Mouse (Mus musculus) embryonic stem cell, embryonic (primary cell): ENCODE results near the gene Map7.

Experiments used
- CTCF ChIA-PET, 4 experiments: fragments of 300-600 bp in 2 of 4; fragments of 350-600 bp in 2 of 4; sonication (Branson Sonifier 250); formaldehyde crosslinking; loops; one replicate each; lab custom pipeline; 2022; ENCODE audit warnings: inconsistent platforms in 2 of 4; lab: Charles Lee
- POLR2A ChIA-PET, 4 experiments: fragments of 300-600 bp in 2 of 4; fragments of 350-600 bp in 2 of 4; sonication (Branson Sonifier 250); formaldehyde crosslinking; loops; one replicate each; lab custom pipeline; 2022; ENCODE audit warnings: antibody characterized with exemption in 4 of 4, inconsistent platforms in 1 of 4; lab: Charles Lee

The Map7 gene

GRCm38 (mm10) chr10:20148130-20148772, at the start of gene Map7:
TSS of gene Map7 (plus strand) at chr10:20148471.
- ChIA-PET POLR2A (interaction anchor here (0.6 to 3.7 kb wide), 48 partner anchors 8 to 960 kb away, joined by 3 to 42 read pairs (median 5); partner anchors contain the start of genes Bclaf1 (in 3 of the 4) and Mtfr2 (in 2 of the 4)), CTCF (interaction anchor here (0.6 to 2.7 kb wide), 37 partner anchors 7 to 906 kb away, joined by 3 to 14 read pairs (median 3); partner anchors contain the start of genes Il20ra (in 1 of the 4) and Map3k5 (in 1 of the 4))

GRCm38 (mm10) chr10:20101456-20101855, 46.8 kb upstream of the Map7 start:
- CTCF ChIA-PET, result no interaction called here
- POLR2A ChIA-PET, result interaction anchor here in 1 of 4 experiments (1.7 kb wide), 1 partner anchor 211 kb away, joined by 4 read pairs; the partner anchor contains the start of gene Bclaf1

GRCm38 (mm10) chr10:20104271-20104931, 43.9 kb upstream of the Map7 start:
- CTCF ChIA-PET, result interaction anchor here in 1 of 4 experiments (0.7 kb wide), 1 partner anchor 64 kb away, joined by 3 read pairs; no protein-coding TSS in a partner anchor
- POLR2A ChIA-PET, result no interaction called here

GRCm38 (mm10) chr10:20105575-20105974, 42.7 kb upstream of the Map7 start:
- ChIA-PET POLR2A (interaction anchor here in 1 of 4 experiments (0.9 kb wide), 1 partner anchor 207 kb away, joined by 3 read pairs; the partner anchor contains the start of gene Bclaf1), CTCF (no interaction called here)

GRCm38 (mm10) chr10:20107031-20107430, 41.2 kb upstream of the Map7 start:
- ChIA-PET CTCF (no interaction called here), POLR2A (no interaction called here)

GRCm38 (mm10) chr10:20111508-20111907, 36.8 kb upstream of the Map7 start:
- ChIA-PET CTCF (no interaction called here), POLR2A (interaction anchor here in 1 of 4 experiments (0.8 to 0.9 kb wide), 2 partner anchors 18 to 201 kb away, joined by 3 read pairs; partner anchors contain the start of gene Bclaf1)

- POLR2A ChIA-PET, result interaction anchor here in 1 of 4 experiments (0.8 to 0.9 kb wide), 2 partner anchors 19 to 200 kb away, joined by 3 read pairs; partner anchors contain the start of gene Bclaf1
- CTCF ChIA-PET, result interaction anchor here in 2 of 4 experiments (0.6 to 0.7 kb wide), 2 partner anchors 21 to 1768 kb away, joined by 3 to 5 read pairs; no protein-coding TSS in a partner anchor
Observed at GRCm38 (mm10) chr10:20112026-20112973, 36.0 kb upstream of the Map7 start.

- ChIA-PET CTCF (interaction anchor here in 1 of 4 experiments (0.6 kb wide), 1 partner anchor 13 kb away, joined by 3 read pairs; no protein-coding TSS in a partner anchor), POLR2A (no interaction called here)
Observed at GRCm38 (mm10) chr10:20119504-20120425, 28.5 kb upstream of the Map7 start.

- ChIA-PET CTCF (interaction anchor here in 1 of 4 experiments (0.9 kb wide), 1 partner anchor 48 kb away, joined by 3 read pairs; no protein-coding TSS in a partner anchor), POLR2A (interaction anchor here in 1 of 4 experiments (1.0 to 1.1 kb wide), 2 partner anchors 48 to 56 kb away, joined by 3 read pairs; no protein-coding TSS in a partner anchor)
Observed at GRCm38 (mm10) chr10:20121981-20122380, 26.3 kb upstream of the Map7 start.

GRCm38 (mm10) chr10:20123401-20123800, 24.9 kb upstream of the Map7 start:
- ChIA-PET CTCF (interaction anchor here in 3 of 4 experiments (0.6 to 2.1 kb wide), 4 partner anchors 13 to 189 kb away, joined by 3 to 5 read pairs (median 4); partner anchors contain the start of gene Map3k5 (in 2 of the 3)), POLR2A (interaction anchor here in 1 of 4 experiments (1.2 to 2.2 kb wide), 3 partner anchors 25 to 45 kb away, joined by 3 to 6 read pairs (median 3); partner anchors contain the start of gene Map7)

- POLR2A ChIA-PET, result interaction anchor here in 1 of 4 experiments (1.0 to 2.2 kb wide), 2 partner anchors 19 to 35 kb away, joined by 4 to 6 read pairs; no protein-coding TSS in a partner anchor
Observed at GRCm38 (mm10) chr10:20124576-20124975, 23.7 kb upstream of the Map7 start.

GRCm38 (mm10) chr10:20125226-20125625, 23.0 kb upstream of the Map7 start:
- ChIA-PET CTCF (interaction anchor here in 1 of 4 experiments (0.9 to 1.0 kb wide), 2 partner anchors 52 to 416 kb away, joined by 3 read pairs; no protein-coding TSS in a partner anchor), POLR2A (interaction anchor here in 1 of 4 experiments (1.0 to 2.2 kb wide), 2 partner anchors 18 to 35 kb away, joined by 4 to 6 read pairs; no protein-coding TSS in a partner anchor)

More at GRCm38 (mm10) chr10:20124576-20124975, 23.7 kb upstream of the Map7 start:
- CTCF ChIA-PET, result interaction anchor here in 1 of 4 experiments (0.9 to 2.1 kb wide), 3 partner anchors 51 to 416 kb away, joined by 3 to 5 read pairs (median 3); partner anchors contain the start of gene Map3k5

- POLR2A ChIA-PET, result no interaction called here
- CTCF ChIA-PET, result interaction anchor here in 2 of 4 experiments (0.6 to 0.7 kb wide), 3 partner anchors 13 to 424 kb away, joined by 3 read pairs; no protein-coding TSS in a partner anchor
Observed at GRCm38 (mm10) chr10:20132933-20133652, 15.2 kb upstream of the Map7 start.

GRCm38 (mm10) chr10:20135350-20136058, 12.8 kb upstream of the Map7 start:
- CTCF ChIA-PET, result no interaction called here
- POLR2A ChIA-PET, result interaction anchor here (0.7 to 2.2 kb wide), 6 partner anchors 12 to 177 kb away, joined by 3 to 6 read pairs (median 4); partner anchors contain the start of genes Bclaf1 (in 2 of the 4) and Map7 (in 1 of the 4)

GRCm38 (mm10) chr10:20136505-20136904, 11.8 kb upstream of the Map7 start:
- CTCF ChIA-PET, result interaction anchor here in 2 of 4 experiments (0.6 to 1.2 kb wide), 4 partner anchors 13 to 62 kb away, joined by 3 read pairs; no protein-coding TSS in a partner anchor
- POLR2A ChIA-PET, result interaction anchor here in 3 of 4 experiments (0.7 to 2.3 kb wide), 11 partner anchors 11 to 211 kb away, joined by 3 to 9 read pairs (median 5); partner anchors contain the start of genes Bclaf1 (in 2 of the 3), Map7 (in 2 of the 3) and Mtfr2 (in 1 of the 3)
